ENCODE assay signal across 8 mouse cellular contexts in the genomic region with DNA sequence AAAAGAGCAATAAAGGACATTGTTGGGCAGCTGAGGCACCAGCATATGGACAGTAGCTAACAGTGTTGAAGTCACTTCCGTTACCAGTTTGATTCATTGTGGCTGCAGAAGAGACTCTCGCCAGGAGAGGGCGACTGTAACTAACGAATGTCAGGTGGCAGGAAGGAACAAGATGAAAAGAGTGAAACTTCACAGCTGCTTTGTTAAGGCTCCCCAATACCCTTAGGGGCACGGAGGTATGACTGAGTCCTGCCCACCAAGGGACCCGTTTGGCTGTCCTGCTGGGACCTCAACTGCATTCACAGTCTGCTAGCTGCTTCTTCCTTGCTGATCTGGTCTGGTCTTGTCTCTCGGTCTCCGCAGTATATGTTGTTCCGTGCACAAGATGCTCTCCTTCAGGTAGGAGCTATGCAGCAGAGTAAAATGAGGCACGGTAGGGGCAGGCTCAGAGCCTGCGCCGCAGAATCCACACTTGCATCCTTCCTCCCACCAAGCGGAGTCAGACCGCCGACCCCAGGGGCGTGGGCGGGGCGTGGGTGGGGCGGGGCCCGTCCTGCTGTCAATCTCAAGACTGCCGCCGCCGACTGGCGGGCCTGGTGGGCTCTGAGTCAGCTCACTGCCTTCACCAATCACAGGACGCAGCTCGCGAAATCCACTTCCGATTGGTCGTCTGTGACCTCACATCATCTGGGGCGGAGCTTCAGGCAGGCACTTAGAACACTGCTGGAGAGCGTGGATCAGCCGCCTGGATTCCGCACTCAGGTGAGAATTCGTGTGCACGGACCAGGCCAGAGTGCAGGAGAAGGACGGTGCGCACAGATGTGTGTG. TPM values are rescaled to one million over a fixed set of nuclear protein-coding genes. Genes with fewer than 3 reads are reported as not detected.
DNase-seq lines count a peak whose midpoint lies in the region; ATAC-seq and TF ChIP-seq lines count a peak whose summit lies in the region.

No protein-coding gene starts in this region.

- H3K9ac ChIP-seq in heart, embryonic 15.5 days = peak overlapping the region; percentile 66
- peak overlapping the region; percentile 79 for H3K9ac ChIP-seq in liver, embryonic 14.5 days (replicated peaks)
- H3K9ac ChIP-seq in neural tube, embryonic 11.5 days (ENCODE audit: low read length) = peak overlapping the region; percentile 77
- H3K9ac ChIP-seq in stomach, postnatal 0 days (ENCODE audit: low read length) = peak overlapping the region; percentile 62

- WGBS in heart, embryonic 15.5 days = 3% methylated on average over 37 of the region's 37 CpGs
- WGBS in liver, embryonic 14.5 days (ENCODE audit: insufficient replicate concordance) = 1% methylated on average over 37 of the region's 37 CpGs
- 0% methylated on average over 37 of the region's 37 CpGs for WGBS in neural tube, embryonic 11.5 days
- WGBS in stomach, postnatal 0 days = under 1% methylated on average over 37 of the region's 37 CpGs

- TF ChIP-seq CTCF in liver, embryonic 14.5 days (IDR thresholded peaks at IDR 0.05; ENCODE audit: low read depth) = peak; percentile 92
- peak; percentile 97 for TF ChIP-seq CTCF in stomach, postnatal 0 days (IDR thresholded peaks at IDR 0.05; ENCODE audit: low read depth)

- H3K9me3 ChIP-seq in heart, embryonic 15.5 days (replicated peaks) = no peaks in the 10 kb centered on the region
- no peaks in the 10 kb centered on the region for H3K9me3 ChIP-seq in liver, embryonic 14.5 days (ENCODE audit: control insufficient read depth, low read length)
- H3K9me3 ChIP-seq in neural tube, embryonic 11.5 days (ENCODE audit: control insufficient read depth, low read length) = no peaks in the 10 kb centered on the region
- no peaks in the 10 kb centered on the region for H3K9me3 ChIP-seq in stomach, postnatal 0 days (ENCODE audit: control insufficient read depth, low read length)

- peak overlapping the region; percentile 71 for H3K4me3 ChIP-seq in brown adipose tissue, adult 24 weeks (ENCODE audit: insufficient read depth, low read depth, low read length)
- peak overlapping the region; percentile 74 for H3K4me3 ChIP-seq in heart, embryonic 15.5 days
- H3K4me3 ChIP-seq in liver, embryonic 14.5 days (ENCODE audit: insufficient read depth in 1 of 2, low read depth in 2 of 2, low read length in 2 of 2) = peak overlapping the region; percentile 79 to 84
- peak overlapping the region; percentile 44 for H3K4me3 ChIP-seq in neural tube, embryonic 11.5 days (ENCODE audit: low read depth, low read length)
- peak overlapping the region; percentile 63 for H3K4me3 ChIP-seq in stomach, postnatal 0 days (ENCODE audit: low read depth, low read length)

- H3K4me2 ChIP-seq in heart, embryonic 15.5 days = peak overlapping the region; percentile 89
- H3K4me2 ChIP-seq in liver, embryonic 14.5 days (ENCODE audit: low read depth) = peak overlapping the region; percentile 90
- H3K4me2 ChIP-seq in neural tube, embryonic 11.5 days (ENCODE audit: low read depth) = peak overlapping the region; percentile 89
- peak overlapping the region; percentile 76 for H3K4me2 ChIP-seq in stomach, postnatal 0 days (replicated peaks; ENCODE audit: low read depth)

- peak; percentile 98 for DNase-seq in CD4-positive, CD25-positive, alpha-beta regulatory T cell, adult 2 months (ENCODE audit: low read depth, low spot score)
- DNase-seq in fibroblast of lung, adult 2 months (ENCODE audit: low read depth) = peak; percentile 95
- peak; percentile 96 to 98 for DNase-seq in kidney, postnatal 25 days
- DNase-seq in liver, embryonic 14.5 days (ENCODE audit: low read depth in 3 of 3, low spot score in 3 of 3) = peak; percentile 95 to 96 (median 95)
- DNase-seq in neural tube, embryonic 11.5 days (ENCODE audit: low spot score) = peak; percentile 96
- peak; percentile 97 for DNase-seq in stomach, postnatal 0 days (ENCODE audit: low spot score)

- H3K27me3 ChIP-seq in heart, embryonic 15.5 days = no peaks in the 10 kb centered on the region
- H3K27me3 ChIP-seq in liver, embryonic 14.5 days (ENCODE audit: control insufficient read depth, insufficient read depth, low read length) = no peaks in the 10 kb centered on the region
- H3K27me3 ChIP-seq in neural tube, embryonic 11.5 days (ENCODE audit: control insufficient read depth, insufficient read depth, low read length) = no peaks in the 10 kb centered on the region
- H3K27me3 ChIP-seq in stomach, postnatal 0 days (ENCODE audit: control insufficient read depth, insufficient read depth, low read length) = no peaks in the 10 kb centered on the region

- H3K27ac ChIP-seq in brown adipose tissue, adult 24 weeks (replicated peaks; ENCODE audit: low read depth, low read length) = peak overlapping the region; percentile 36
- peak overlapping the region; percentile 92 for H3K27ac ChIP-seq in heart, embryonic 15.5 days
- H3K27ac ChIP-seq in liver, embryonic 14.5 days = peak overlapping the region; percentile 82
- peak overlapping the region; percentile 87 for H3K27ac ChIP-seq in neural tube, embryonic 11.5 days (ENCODE audit: low read depth, low read length)
- peak overlapping the region; percentile 89 for H3K27ac ChIP-seq in stomach, postnatal 0 days (replicated peaks)

- no peaks in the 10 kb centered on the region for H3K36me3 ChIP-seq in heart, embryonic 15.5 days
- no peaks in the 10 kb centered on the region for H3K36me3 ChIP-seq in liver, embryonic 14.5 days (replicated peaks; ENCODE audit: control insufficient read depth, insufficient read depth, low read depth)
- no peaks in the 10 kb centered on the region for H3K36me3 ChIP-seq in neural tube, embryonic 11.5 days (ENCODE audit: control insufficient read depth, insufficient read depth, low read length)
- no peaks in the 10 kb centered on the region for H3K36me3 ChIP-seq in stomach, postnatal 0 days (ENCODE audit: control insufficient read depth, insufficient read depth, low read length)

- peak; percentile 97 for ATAC-seq in heart, embryonic 15.5 days (replicated peaks; ENCODE audit: insufficient number of reproducible peaks, insufficient read depth, low FRiP score, low read depth)
- ATAC-seq in liver, embryonic 14.5 days (ENCODE audit: insufficient read depth) = peak; percentile 94
- ATAC-seq in neural tube, embryonic 11.5 days (ENCODE audit: insufficient read depth, low FRiP score, low TSS enrichment) = peak; percentile 100
- ATAC-seq in stomach, postnatal 0 days (ENCODE audit: low FRiP score, low TSS enrichment) = peak; percentile 98

- no peak for TF ChIP-seq EP300 in liver, embryonic 14.5 days (IDR thresholded peaks at IDR 0.05; ENCODE audit: low read depth)
- no peak for TF ChIP-seq EP300 in stomach, postnatal 0 days (optimal IDR thresholded peaks at IDR 0.05)

- peaks cover 5% of the 10 kb centered on the region; the same call in 1 of the 2 replicates for H3K4me1 ChIP-seq in brown adipose tissue, adult 24 weeks (ENCODE audit: control insufficient read depth, insufficient read depth, insufficient read length, low read length)
- H3K4me1 ChIP-seq in heart, embryonic 15.5 days (replicated peaks) = peaks cover 18% of the 10 kb centered on the region
- peaks cover 0 to 16% of the 10 kb centered on the region in 2 experiments; a peak in 3 of 4 replicates for H3K4me1 ChIP-seq in liver, embryonic 14.5 days (replicated peaks; ENCODE audit: control insufficient read depth in 2 of 2, insufficient read depth in 2 of 2, low read length in 1 of 2)
- H3K4me1 ChIP-seq in neural tube, embryonic 11.5 days (ENCODE audit: control insufficient read depth, insufficient read depth, low read length) = peaks cover 8% of the 10 kb centered on the region
- peaks cover 3% of the 10 kb centered on the region for H3K4me1 ChIP-seq in stomach, postnatal 0 days (replicated peaks; ENCODE audit: control insufficient read depth, insufficient read depth)

RNA-seq across cellular contexts. Expression of a gene that starts 6.8 kb away (rescaled TPM):
- 23.0 and 25.9 TPM in 2 replicates for polyA plus RNA-seq in brown adipose tissue, adult 24 weeks (2012; ENCODE audit: insufficient read depth, insufficient read length, missing spikeins)
- polyA plus RNA-seq in heart, embryonic 15.5 days (2015; fragmentation: Nextera tagmentation; extraction: Ambion mirVana) = 14.1 and 25.2 TPM in 2 replicates
- 58.8 and 61.2 TPM in 2 replicates for polyA plus RNA-seq in liver, embryonic 14.5 days (2012; rRNA removed)
- polyA plus RNA-seq in liver, embryonic 14.5 days (2014; fragmentation: Nextera tagmentation; extraction: Ambion mirVana) = 57.0 and 61.4 TPM in 2 replicates
- polyA plus RNA-seq in neural tube, embryonic 11.5 days (2014; fragmentation: Nextera tagmentation; extraction: Ambion mirVana) = 70.1 and 86.1 TPM in 2 replicates
- 23.9 and 27.1 TPM in 2 replicates for polyA plus RNA-seq in stomach, postnatal 0 days (2015; fragmentation: Nextera tagmentation; extraction: Ambion mirVana)

RNA-seq across cellular contexts. Expression of a gene that starts 7.1 kb away (rescaled TPM):
- polyA plus RNA-seq in brown adipose tissue, adult 24 weeks (2012; ENCODE audit: insufficient read depth, insufficient read length, missing spikeins) = 5.4 and 8.2 TPM in 2 replicates
- polyA plus RNA-seq in heart, embryonic 15.5 days (2015; fragmentation: Nextera tagmentation; extraction: Ambion mirVana) = 8.3 and 9.4 TPM in 2 replicates
- 7.6 and 7.7 TPM in 2 replicates for polyA plus RNA-seq in liver, embryonic 14.5 days (2012; rRNA removed)
- polyA plus RNA-seq in liver, embryonic 14.5 days (2014; fragmentation: Nextera tagmentation; extraction: Ambion mirVana) = 6.0 and 7.1 TPM in 2 replicates
- 8.7 and 8.9 TPM in 2 replicates for polyA plus RNA-seq in neural tube, embryonic 11.5 days (2014; fragmentation: Nextera tagmentation; extraction: Ambion mirVana)
- 8.5 and 9.2 TPM in 2 replicates for polyA plus RNA-seq in stomach, postnatal 0 days (2015; fragmentation: Nextera tagmentation; extraction: Ambion mirVana)

RNA-seq across cellular contexts. Expression of a gene that starts 36.9 kb away (rescaled TPM):
- not detected in 2 replicates for polyA plus RNA-seq in brown adipose tissue, adult 24 weeks (2012; ENCODE audit: insufficient read depth, insufficient read length, missing spikeins)
- not detected in 2 replicates for polyA plus RNA-seq in heart, embryonic 15.5 days (2015; fragmentation: Nextera tagmentation; extraction: Ambion mirVana)
- not detected in 2 replicates for polyA plus RNA-seq in liver, embryonic 14.5 days (2012; rRNA removed)
- not detected in 2 replicates for polyA plus RNA-seq in liver, embryonic 14.5 days (2014; fragmentation: Nextera tagmentation; extraction: Ambion mirVana)
- polyA plus RNA-seq in neural tube, embryonic 11.5 days (2014; fragmentation: Nextera tagmentation; extraction: Ambion mirVana) = not detected in 2 replicates
- 0.07 TPM in 1 of 2 replicates, not detected in the other for polyA plus RNA-seq in stomach, postnatal 0 days (2015; fragmentation: Nextera tagmentation; extraction: Ambion mirVana)

RNA-seq across cellular contexts. Expression of a gene that starts 45.4 kb away (rescaled TPM):
- 0.28 and 0.50 TPM in 2 replicates for polyA plus RNA-seq in brown adipose tissue, adult 24 weeks (2012; ENCODE audit: insufficient read depth, insufficient read length, missing spikeins)
- polyA plus RNA-seq in heart, embryonic 15.5 days (2015; fragmentation: Nextera tagmentation; extraction: Ambion mirVana) = 1.4 and 2.8 TPM in 2 replicates
- 0.28 and 0.37 TPM in 2 replicates for polyA plus RNA-seq in liver, embryonic 14.5 days (2012; rRNA removed)
- polyA plus RNA-seq in liver, embryonic 14.5 days (2014; fragmentation: Nextera tagmentation; extraction: Ambion mirVana) = 0.19 and 0.23 TPM in 2 replicates
- polyA plus RNA-seq in neural tube, embryonic 11.5 days (2014; fragmentation: Nextera tagmentation; extraction: Ambion mirVana) = 2.8 and 4.4 TPM in 2 replicates
- polyA plus RNA-seq in stomach, postnatal 0 days (2015; fragmentation: Nextera tagmentation; extraction: Ambion mirVana) = 0.55 and 0.63 TPM in 2 replicates

Comparison
In these comparisons a context has a peak if more than half of its experiments do, and no peak if none do; other contexts are left out.
1. Peak in every context shown above with its lines: DNase-seq, ATAC-seq, H3K4me3 ChIP-seq and H3K27ac ChIP-seq.
2. H3K27ac ChIP-seq: peak in every context shown above with its lines; median percentile 92 in heart, embryonic 15.5 days; 89 in stomach, postnatal 0 days; 87 in neural tube, embryonic 11.5 days; 82 in liver, embryonic 14.5 days; 36 in brown adipose tissue, adult 24 weeks.